Mouse (Mus musculus) gastrocnemius, postnatal 25 days (tissue): Measurements from ENCODE around the gene Yod1. TPM values are rescaled to one million over a fixed set of nuclear protein-coding genes. Genes with fewer than 3 reads are reported as not detected.

Experiments used
- DNase-seq: peaks from one replicate; pipeline ENCODE4 v3.0.0; 2022
- total RNA-seq, 2 experiments: library from RNA; stranded (reverse); gene quantifications; 1 replicate in 1 of 2; 2 replicates in 1 of 2; pipeline ENCODE4 v1.2.3; 2021

Gene Yod1
- total RNA-seq, 2 experiments from 2014 or later, result 3.2 TPM

GRCm38 (mm10) chr1:130732706-130733658, 15.9 kb downstream of the Yod1 start:
- no peak for DNase-seq

- no peak for DNase-seq
These were observed 16.5 kb downstream of the Yod1 start for GRCm38 (mm10) chr1:130733671-130734070.

GRCm38 (mm10) chr1:130734452-130734851, 17.3 kb downstream of the Yod1 start:
- no peak for DNase-seq

DNA sequence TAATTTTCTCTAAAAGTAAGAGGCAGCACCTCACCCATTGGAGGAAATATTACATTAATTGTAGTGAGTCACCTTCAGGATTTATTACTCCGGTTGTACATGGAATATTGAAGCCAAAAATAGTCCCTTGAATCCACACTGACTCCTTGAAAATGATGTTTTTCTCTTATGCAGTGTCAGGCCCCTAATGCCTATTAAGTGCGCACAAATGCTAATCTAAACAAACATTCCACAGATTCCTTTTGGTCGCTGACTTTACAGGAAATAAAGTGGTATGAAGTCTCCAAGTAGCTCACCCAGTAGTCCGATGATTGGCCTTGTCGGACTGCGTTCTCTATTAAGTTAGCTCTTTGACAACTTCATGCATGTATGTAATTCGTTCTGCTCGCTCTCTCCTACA, 17.7 kb downstream of the Yod1 start:
- no peak for DNase-seq

DNA sequence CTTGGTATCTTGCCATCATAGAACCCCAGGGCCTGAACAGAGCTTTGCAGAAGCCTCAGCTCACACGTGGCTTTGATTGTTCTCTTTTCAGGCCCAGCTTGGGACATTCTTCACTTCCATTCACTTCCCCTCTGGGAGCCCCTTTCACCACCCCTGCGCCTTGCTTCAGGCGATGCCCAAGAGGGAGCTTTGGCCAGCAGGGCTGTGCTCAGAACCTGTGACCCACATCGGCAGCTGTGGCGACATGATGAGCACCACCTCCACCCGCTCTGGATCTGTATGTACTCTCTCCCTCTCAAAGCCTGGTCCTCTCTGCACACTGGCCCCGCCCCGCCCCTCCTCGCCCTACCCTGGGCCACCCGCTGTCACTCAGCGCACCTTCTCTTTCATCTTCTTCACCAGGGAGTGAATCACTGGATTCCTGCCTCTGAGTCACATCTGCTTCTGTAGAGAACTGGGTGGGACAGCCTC, 20.3 kb downstream of the Yod1 start:
- no peak for DNase-seq

DNA sequence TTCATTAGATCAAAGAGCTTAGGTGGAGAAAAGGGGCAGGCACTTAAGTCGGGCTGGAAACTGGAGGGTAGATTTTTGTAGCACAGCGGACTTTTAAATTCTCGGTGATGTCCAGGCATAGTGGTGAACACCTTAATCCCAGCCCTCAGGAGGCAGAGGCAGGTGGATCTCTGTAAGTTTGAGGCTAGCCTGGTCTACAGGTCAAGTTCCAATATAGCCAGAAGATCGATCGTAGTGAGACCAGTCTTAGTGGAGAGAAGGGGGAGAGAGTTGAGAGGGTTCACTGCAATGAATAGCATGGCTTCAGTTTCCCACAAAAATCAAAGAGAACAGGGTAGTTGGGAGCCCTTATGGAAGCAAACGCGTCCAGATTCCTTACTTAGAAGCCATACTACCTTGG, 20.8 kb downstream of the Yod1 start:
- no peak for DNase-seq

DNA sequence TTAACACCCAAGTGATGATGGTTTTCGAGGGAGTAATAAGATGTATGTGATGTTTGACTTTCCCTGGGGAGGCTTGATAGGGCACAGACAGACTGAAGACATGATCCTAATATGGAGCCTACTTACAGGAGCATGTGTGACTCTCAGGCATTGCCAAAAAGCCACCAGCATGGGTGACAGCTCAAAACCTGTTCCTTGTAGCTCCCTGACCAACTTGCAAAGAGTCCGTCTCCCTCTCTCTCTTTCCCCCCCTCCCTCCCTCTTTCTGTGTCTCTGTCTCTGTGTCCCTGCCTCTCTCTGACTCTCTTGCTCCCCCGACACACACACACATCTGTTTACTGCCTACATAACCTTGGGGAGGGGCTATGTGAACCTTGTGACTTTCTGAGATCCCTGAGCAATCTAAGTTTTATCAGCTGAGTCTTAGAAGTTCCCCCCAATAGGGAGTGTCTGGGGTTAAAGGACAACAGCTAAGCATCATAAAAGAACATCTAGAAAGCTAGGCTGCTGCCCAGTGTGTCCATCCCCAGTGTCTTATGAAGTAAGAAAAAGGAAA, 21.5 kb downstream of the Yod1 start:
- no peak for DNase-seq

DNA sequence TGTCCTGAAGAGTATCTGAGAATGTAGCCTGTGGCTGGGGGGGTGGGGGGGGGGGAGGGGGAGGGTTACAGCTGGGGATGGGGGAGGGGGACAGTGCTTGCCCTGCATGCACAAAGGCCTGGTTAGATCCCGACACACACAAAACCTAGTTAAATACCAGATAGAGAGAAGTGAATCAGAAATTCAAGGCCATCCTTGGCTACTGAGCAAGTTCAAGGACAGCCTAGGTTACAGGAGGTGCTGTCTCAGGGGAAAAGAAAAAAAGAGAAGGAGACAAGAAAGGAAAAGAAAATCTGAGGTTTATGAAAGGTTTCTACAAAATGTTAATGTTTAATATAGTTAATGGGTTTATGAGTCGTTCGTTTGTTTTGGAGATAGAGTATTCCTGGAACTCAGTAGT, 22.5 kb downstream of the Yod1 start:
- DNase-seq, result no peak

GRCm38 (mm10) chr1:130740227-130740648, 23.1 kb downstream of the Yod1 start:
- DNase-seq, result no peak

DNA sequence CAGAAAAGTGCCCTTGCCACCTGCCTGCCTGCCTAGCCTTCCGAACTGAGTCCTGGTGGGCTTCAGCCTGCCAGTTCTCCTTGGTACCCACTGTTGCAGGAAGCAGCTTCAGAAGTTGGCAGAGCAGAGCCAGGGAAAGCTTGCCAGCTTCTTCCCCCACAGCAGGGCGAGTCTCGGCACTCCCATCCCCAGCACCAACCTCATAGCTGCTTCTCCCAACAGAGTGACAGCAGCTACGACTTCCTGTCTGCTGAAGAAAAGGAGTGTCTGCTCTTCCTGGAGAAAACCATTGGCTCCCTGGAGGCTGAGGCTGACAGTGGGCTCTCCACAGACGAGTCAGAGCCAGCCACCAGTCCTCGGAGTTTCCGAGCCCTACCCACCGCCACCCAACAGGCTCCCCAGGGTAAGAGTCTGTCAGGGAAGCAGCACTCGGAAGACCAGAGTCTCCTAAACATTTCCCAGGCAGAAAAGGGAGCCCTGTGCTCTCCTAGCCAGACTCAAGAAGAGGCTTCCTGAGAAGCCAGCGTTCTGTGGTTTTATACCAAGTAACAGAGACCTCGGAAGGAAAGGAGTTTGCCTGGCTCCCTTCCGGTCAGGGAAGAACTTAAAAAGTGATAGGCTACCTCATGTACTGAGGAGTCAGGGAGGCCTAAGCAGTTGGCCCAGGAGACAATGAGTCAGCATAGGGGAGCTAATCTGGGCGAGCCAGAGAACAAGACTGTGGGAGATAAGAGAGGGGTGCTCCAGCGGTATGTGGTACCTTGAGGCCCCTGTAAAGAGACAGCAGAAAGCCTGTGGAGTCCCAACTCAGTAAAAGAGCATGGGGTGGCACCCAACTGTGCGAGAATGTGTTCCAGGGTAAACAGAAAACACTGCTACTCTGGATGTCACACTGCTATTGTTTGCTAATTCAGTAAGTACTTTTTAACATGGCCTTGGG, 23.9 kb downstream of the Yod1 start:
- no peak for DNase-seq

- no peak for DNase-seq
These were observed 25.1 kb downstream of the Yod1 start for GRCm38 (mm10) chr1:130742201-130742600.

DNA sequence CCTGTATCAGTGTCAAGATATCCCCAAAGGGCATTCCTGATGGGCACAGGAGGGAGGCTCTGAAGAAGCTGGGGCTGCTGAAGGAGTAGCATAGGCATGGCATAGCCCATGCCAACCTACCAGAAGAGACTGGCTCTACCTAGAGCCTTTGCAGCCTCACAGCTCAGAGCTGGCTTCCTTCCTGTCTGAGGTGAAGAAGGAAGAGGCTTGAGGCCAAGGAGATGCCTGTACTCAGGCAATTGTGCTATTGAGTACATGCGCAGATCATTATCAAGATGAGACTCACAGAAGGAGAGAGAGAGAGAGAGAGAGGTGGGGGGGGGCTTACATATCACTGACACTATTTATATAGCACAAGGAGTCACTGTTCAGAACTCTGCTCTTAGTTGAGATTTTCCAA, 26.6 kb downstream of the Yod1 start:
- DNase-seq, result no peak

GRCm38 (mm10) chr1:130744217-130744616, 27.1 kb downstream of the Yod1 start:
- no peak for DNase-seq

- no peak for DNase-seq
These were observed 27.8 kb downstream of the Yod1 start for GRCm38 (mm10) chr1:130744961-130745360.

DNA sequence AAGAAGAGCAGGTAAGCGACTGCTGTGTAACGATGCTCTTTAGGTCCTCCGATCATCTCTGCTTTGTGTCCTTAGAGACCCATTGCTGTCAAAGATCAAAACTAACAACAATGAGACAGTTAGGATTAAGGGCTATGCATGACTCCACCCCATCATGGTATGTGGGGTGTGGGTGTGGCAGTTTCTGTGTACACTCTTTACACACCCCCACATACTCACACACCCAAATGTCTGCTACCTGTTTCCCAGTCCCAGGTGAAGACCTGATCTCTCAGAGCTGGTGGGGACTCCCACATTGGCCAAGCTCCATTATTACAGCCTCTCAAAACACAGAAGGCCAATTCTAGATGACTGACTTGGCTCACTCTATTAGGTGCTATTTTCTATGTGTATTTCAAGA, 28.5 kb downstream of the Yod1 start:
- DNase-seq, result no peak

GRCm38 (mm10) chr1:130746819-130747218, 29.7 kb downstream of the Yod1 start:
- DNase-seq, result no peak

- DNase-seq, result no peak
These were observed 42.6 kb downstream of the Yod1 start for GRCm38 (mm10) chr1:130759689-130760088.

- no peak for DNase-seq
These were observed 44.5 kb downstream of the Yod1 start for GRCm38 (mm10) chr1:130761597-130761996.

DNA sequence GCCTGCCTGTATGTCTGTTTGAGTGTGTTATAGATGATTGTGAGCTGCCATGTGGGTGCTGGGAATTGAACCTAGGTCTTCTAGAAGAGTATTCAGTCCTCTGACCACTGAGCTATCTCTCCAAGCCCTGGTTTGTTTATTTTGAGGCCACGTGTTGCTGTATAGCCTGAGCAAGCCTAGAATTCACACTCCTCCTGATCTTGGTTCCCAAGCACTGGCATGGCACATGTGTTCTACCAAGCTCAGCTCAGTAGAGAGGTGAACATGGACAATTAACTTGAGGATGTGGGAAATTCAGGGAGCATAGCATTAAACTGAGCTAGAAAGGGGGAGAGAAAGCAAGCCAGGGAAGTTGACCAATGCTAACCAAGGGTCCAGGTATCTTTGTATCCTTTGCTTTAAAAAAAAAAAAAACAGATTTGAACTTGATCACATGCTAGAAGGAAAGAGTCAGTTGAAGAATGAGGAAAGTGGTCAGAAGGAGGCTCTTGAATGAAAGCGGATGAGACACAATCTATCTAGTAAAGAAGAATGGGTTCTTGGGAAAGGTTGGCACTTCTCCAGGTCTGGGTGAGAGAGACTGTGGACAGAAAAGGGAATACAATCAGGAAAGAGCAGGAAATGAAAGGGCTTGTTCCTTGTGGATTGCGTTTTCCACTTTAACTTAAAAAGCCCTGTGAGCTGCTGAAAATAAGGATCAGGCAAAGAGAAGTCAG, 45.1 kb downstream of the Yod1 start:
- no peak for DNase-seq

- no peak for DNase-seq
These were observed 46.9 kb downstream of the Yod1 start for GRCm38 (mm10) chr1:130764027-130764461.

DNA sequence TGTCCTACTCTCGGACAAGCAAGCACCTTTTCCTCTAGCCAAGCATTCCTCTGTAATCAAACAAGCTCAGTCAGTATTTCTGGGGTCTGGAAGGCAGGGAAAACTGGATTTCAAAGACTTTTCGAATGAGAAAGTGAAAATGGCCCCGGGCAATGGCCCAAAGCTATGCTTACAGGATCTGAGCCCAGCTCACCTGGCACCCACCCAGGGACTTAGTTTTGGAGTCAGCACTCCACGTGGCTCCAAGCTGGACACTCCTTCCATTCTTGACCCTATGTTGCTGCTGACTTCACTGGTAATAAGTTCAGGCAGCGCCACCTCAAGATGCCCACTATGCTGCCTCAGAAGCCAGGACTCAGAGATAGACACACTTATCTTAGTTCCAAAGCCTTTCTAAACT, 49.9 kb downstream of the Yod1 start:
- DNase-seq, result no peak

DNA sequence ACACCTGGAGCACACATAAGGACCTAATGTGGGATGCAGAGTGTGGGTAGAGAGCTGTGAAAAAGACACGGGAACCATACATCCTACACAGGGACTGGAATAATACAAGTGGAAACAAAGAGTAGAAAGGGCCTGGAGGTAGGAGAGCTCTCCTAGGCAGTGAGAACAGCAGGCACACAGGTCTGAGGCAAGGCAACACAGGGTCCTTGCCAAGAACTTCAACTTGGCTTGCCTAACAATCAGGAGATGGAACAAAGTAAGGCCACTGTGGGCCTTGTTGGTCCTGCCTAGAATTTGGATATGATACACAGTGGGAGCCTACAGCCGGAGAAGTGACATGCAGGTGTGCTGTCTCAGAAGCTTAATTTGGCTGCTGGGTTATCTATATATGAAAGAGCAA, 52.8 kb downstream of the Yod1 start:
- DNase-seq, result no peak
